Mouse (Mus musculus) hindbrain, embryonic 13.5 days (tissue): ENCODE measurements at regions not wholly inside any gene's neighbourhood (a gene's known extent, or its start where the extent isn't known, plus 50 kb on each side); places are given as distances from the start of the nearest gene placed in this dataset.

Experiments used
- ATAC-seq: fragments of 200-750 bp; cut with Nextera tagmentation; 2 replicates; pipeline ENCODE4 v1.8.0; 2017; ENCODE audit warnings: moderate TSS enrichment; ENCODE audit not compliant: low FRiP score
- H3K27ac ChIP-seq: fragments of 300-500 bp; sonication (generic); 2 replicates; pipeline ENCODE4 v1.5.1; 2015; ENCODE audit warnings: inconsistent platforms, mild to moderate bottlenecking, moderate library complexity
- H3K27me3 ChIP-seq: fragments of 300-500 bp; sonication (generic); 2 replicates; pipeline ENCODE4 v1.6.1; 2015; ENCODE audit warnings: mild to moderate bottlenecking, inconsistent platforms
- H3K36me3 ChIP-seq: fragments of 300-500 bp; sonication (generic); 2 replicates; pipeline ENCODE4 v1.6.1; 2015; ENCODE audit warnings: mild to moderate bottlenecking, inconsistent platforms
- H3K4me1 ChIP-seq: fragments of 300-500 bp; sonication (generic); replicated peaks from 2 replicates; pipeline ENCODE4 v1.6.1; 2015; ENCODE audit warnings: inconsistent platforms
- H3K4me2 ChIP-seq: fragments of 300-500 bp; sonication (generic); 2 replicates; pipeline ENCODE4 v1.6.1; 2015; ENCODE audit warnings: inconsistent platforms, mild to moderate bottlenecking, moderate library complexity
- H3K4me3 ChIP-seq: fragments of 300-500 bp; sonication (generic); 2 replicates; pipeline ENCODE4 v1.5.1; 2015; ENCODE audit warnings: mild to moderate bottlenecking, inconsistent platforms
- H3K9ac ChIP-seq: fragments of 300-500 bp; sonication (generic); 2 replicates; pipeline ENCODE4 v1.6.1; 2015; ENCODE audit warnings: mild to moderate bottlenecking, inconsistent platforms
- H3K9me3 ChIP-seq: fragments of 300-500 bp; sonication (generic); 2 replicates; pipeline ENCODE4 v1.6.1; 2016; ENCODE audit warnings: inconsistent platforms
- WGBS: fragments of 180-500 bp; shearing (Covaris S2); methylation state at CpG from one replicate; pipeline ENCODE4 v1.1.7; 2015; 5-methylcytosine and 5-hydroxymethylcytosine counted together

DNA sequence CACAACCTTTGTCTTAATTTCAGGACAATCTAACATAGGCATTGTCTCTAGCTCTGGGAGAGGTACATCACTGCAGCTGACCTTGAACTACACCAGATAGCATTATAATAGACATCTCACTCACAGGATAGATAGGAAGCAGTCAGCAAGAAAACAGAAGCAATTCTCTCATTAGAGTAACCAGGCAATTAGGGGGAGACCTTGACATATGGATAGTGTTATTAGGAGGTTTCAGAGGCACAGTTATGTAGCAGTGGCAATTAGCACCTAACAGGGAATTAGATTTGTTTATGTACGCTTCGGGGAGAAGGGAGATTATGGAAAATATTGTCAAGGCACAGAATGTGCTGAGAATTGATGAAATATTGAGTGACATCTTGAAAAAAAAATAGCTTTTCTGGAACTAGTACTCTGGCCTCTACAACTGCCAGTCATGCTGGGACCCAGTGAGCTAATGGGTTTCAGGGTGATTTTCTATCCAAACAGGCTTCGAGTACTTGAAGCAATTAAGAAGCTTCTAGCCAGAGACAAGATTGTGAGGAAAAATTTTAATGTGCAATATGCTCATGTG, 216.8 kb upstream of the Aco1 start:
- no peaks in the 10 kb centered on the region for H3K4me1 ChIP-seq
- H3K4me2 ChIP-seq, result no peak overlapping the region
- H3K27me3 ChIP-seq, result no peaks in the 10 kb centered on the region
- no peaks in the 10 kb centered on the region for H3K9me3 ChIP-seq
- ATAC-seq, result 0 out of 2 replicates have a peak, but pooled peaks have one; percentile 28
- no peak overlapping the region for H3K4me3 ChIP-seq
- H3K9ac ChIP-seq, result no peak overlapping the region
- WGBS, result 79% methylated on average over 3 of the region's 3 CpGs
- H3K36me3 ChIP-seq, result no peaks in the 10 kb centered on the region
- no peak overlapping the region for H3K27ac ChIP-seq

DNA sequence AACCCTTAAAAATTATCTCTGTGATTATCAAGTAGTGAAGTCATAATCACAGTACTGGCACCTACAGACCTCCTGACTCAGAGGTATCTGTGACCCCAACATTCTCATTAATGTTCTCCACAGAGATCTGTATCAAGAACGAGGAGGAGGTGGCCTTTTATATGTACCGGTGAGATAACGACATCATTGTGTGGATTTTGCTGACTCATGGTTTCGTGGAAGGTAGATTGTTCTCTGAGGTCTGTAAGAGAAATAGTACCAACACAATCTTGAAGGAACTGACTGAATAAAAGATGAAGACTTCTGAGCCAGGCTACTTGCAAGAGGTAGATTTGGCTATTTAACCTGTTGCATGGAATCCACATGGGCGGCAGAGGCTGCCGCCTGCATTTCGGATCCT, 216.3 kb upstream of the Aco1 start:
- H3K9ac ChIP-seq, result no peak overlapping the region
- no peak overlapping the region for H3K27ac ChIP-seq
- H3K27me3 ChIP-seq, result no peaks in the 10 kb centered on the region
- no peaks in the 10 kb centered on the region for H3K9me3 ChIP-seq
- H3K4me1 ChIP-seq, result no peaks in the 10 kb centered on the region
- WGBS, result 86% methylated on average over 7 of the region's 7 CpGs
- no peaks in the 10 kb centered on the region for H3K36me3 ChIP-seq
- H3K4me3 ChIP-seq, result no peak overlapping the region
- H3K4me2 ChIP-seq, result no peak overlapping the region
- ATAC-seq, result no peak

DNA sequence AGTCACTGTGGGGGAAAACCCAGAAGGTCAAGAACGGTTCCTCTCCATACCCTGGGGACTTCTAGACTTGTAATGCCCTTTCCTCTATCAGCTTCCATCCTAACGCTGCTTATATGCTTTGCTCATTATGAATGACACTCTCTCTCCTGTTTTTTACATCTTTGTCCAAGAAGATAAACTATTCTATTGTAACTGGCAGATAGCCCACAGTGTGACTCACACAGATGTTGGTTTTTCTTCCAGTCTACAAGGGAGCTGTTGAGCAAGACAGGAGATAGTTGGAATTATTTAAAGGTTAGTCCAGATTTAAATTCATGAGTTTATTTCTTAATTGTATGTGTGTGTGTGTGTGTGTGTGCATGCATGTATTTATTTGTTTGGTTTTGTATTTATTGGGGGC, 214.4 kb upstream of the Aco1 start:
- Histone ChIP-seq H3K27me3 (no peaks in the 10 kb centered on the region), H3K27ac (no peak overlapping the region), H3K36me3 (no peaks in the 10 kb centered on the region), H3K9me3 (no peaks in the 10 kb centered on the region), H3K4me2 (no peak overlapping the region), H3K4me3 (no peak overlapping the region), H3K9ac (no peak overlapping the region), H3K4me1 (no peaks in the 10 kb centered on the region)
- WGBS, result 70% methylated on average over 2 of the region's 2 CpGs
- ATAC-seq, result no peak

DNA sequence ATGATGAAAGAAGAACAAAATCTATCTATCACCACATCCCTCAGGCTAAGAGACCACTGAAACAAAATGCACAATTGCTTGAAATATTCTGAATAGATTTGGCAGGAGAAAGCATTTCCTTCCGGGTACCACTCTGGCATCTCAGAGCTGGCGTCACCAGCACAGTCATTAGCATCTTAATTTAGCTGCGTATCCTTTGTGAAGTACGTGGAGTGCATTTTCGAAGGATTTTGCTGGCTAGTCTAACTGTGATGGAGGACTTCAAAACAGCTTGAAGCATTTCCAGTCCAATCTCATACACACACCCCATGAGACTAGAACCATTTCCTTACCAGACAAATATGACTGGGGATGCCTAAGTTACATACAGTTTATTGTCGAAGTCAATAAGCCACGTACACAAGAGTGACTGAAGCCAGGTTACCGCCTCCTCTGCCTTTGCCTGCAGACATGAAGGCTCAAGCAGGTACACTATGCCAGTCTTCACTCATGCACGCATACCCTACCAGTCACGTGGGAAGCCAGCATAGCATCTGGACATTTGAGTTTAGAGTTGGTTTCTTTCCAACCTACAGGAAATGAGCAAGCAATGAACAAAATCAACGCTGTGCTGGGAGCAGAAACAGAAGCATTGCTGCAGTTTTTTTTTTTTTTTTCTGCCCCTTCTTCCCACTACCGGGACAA, 208.7 kb upstream of the Aco1 start:
- WGBS, result 86% methylated on average over 12 of the region's 12 CpGs
- no peaks in the 10 kb centered on the region for H3K36me3 ChIP-seq

DNA sequence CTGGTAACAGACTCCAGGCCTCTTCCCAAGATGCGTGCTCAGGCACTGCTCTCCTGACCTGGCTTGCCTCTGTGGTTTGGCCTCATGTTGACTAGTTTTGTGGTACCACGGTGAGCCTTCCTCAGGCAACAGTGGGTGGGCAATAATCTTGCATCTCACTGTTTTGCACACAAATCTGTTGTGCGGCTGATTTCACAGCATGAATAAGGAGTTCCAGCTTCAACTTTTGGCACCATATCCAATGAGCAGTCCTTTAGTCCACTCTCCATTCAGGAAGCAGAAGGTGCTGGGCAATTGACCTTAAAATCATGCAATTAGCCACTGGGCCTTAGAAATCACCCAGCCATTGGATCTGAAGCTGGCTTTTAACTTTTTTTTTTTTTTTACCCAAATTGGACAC, 184.2 kb upstream of the Aco1 start:
- Histone ChIP-seq H3K4me2 (no peak overlapping the region), H3K27me3 (no peaks in the 10 kb centered on the region), H3K9me3 (no peaks in the 10 kb centered on the region), H3K4me1 (no peaks in the 10 kb centered on the region), H3K4me3 (no peak overlapping the region), H3K27ac (no peak overlapping the region), H3K36me3 (no peaks in the 10 kb centered on the region), H3K9ac (no peak overlapping the region)
- 79% methylated on average over 3 of the region's 3 CpGs for WGBS
- no peak for ATAC-seq

More for the DNA sequence above, 208.7 kb upstream of the Aco1 start:
- no peak for ATAC-seq
- Histone ChIP-seq H3K4me1 (no peaks in the 10 kb centered on the region), H3K27ac (no peak overlapping the region), H3K4me2 (no peak overlapping the region), H3K9me3 (no peaks in the 10 kb centered on the region), H3K9ac (no peak overlapping the region), H3K4me3 (no peak overlapping the region), H3K27me3 (no peaks in the 10 kb centered on the region)

DNA sequence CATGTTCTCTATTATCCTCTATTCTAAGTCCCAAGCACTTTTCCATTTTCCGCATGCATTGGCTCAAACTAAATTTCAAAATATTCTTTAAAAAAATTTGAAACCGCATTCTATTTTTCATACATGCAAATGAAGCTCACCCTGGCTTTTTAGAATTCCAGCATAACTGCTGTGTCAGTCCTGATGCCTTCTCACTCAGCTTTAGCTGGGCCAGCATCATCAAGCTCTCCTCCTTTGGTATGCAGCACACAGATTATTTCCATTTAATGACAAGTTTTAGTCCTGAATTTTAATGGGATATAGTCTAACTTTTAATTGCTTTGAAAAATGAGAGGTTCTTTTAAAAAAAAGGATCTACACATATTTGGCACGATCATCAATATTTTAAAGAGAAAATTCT, 174.9 kb upstream of the Aco1 start:
- Histone ChIP-seq H3K9ac (no peak overlapping the region), H3K27ac (no peak overlapping the region), H3K27me3 (no peaks in the 10 kb centered on the region), H3K4me3 (no peak overlapping the region), H3K9me3 (no peaks in the 10 kb centered on the region), H3K4me2 (no peak overlapping the region), H3K4me1 (no peaks in the 10 kb centered on the region), H3K36me3 (no peaks in the 10 kb centered on the region)
- ATAC-seq, result no peak
- 93% methylated on average over 3 of the region's 3 CpGs for WGBS

DNA sequence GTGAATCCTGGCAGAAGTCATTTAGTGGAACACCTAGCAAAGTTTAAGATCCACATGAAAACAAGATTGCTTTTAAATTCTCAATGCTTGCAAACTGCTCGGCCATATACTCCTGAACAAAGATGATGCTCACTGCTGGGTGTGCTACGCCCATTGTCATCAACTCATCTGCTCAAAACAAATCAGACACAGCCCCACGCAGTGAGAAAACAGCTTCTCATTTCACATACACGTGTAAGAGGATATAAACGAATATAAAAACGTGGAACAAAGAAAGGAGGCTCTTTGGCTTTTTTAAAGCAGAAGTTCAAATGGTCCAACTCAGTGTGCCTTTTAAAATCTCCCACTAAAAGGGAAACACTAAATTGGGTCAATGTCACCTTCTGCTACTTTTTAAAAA, 151.5 kb upstream of the Aco1 start:
- Histone ChIP-seq H3K36me3 (no peaks in the 10 kb centered on the region), H3K4me1 (no peaks in the 10 kb centered on the region), H3K4me3 (no peak overlapping the region), H3K27me3 (no peaks in the 10 kb centered on the region), H3K4me2 (no peak overlapping the region), H3K9me3 (peaks cover 3% of the 10 kb centered on the region), H3K9ac (no peak overlapping the region), H3K27ac (no peak overlapping the region)
- ATAC-seq, result no peak
- 78% methylated on average over 6 of the region's 6 CpGs for WGBS

DNA sequence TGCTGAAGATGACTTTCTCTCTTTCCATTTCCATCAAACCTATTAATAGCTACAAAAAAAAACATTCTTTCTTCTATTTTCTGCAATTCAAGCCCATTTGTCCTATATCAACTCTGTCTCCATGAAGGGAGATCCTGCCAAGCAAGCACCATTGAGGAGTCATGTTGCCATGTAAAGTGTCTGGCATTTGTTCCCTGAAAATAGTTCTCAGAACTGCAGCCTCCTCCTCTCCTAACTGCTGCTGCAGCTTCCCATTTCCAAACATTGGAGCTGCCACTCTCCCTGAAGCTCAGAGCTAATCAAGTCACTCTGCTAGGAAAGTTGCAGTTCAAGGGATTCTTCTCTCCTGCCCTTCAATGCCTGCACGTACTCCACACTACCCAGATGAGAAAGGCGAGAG, 151.0 kb upstream of the Aco1 start:
- H3K4me1 ChIP-seq, result no peaks in the 10 kb centered on the region

DNA sequence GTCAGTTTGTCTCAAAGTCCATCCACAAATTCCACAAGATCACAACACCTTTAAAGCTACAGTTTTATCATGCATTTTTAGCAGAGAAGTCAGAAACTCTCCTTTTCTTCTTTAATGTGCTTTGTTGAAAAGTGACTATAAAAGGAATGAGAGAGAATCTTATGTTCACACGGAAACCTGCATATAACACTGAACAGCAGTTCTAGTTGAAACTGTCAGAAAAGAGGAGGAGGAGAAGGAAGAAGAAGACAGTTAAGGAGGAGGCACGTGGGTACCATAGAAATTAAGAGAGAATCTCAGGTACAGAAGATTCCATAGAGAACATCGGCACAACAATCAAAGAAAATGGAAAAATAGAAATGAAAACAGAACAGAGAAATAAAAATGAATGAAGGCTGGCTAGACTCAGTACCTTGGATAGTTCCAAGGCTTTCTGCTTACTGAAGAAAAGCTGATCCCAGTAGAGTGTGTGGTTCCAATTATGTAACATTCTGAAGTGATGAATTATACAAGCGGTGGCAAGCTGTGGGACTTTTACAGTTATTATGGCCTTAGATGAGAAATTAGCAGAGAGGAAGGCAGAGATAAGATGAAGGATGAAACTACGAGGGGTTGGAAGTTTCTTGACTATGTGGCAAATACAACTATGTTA, 144.0 kb upstream of the Aco1 start:
- Histone ChIP-seq H3K4me2 (no peak overlapping the region), H3K9ac (no peak overlapping the region), H3K4me3 (no peak overlapping the region), H3K9me3 (peaks cover 3% of the 10 kb centered on the region; the same call in 1 of the 2 replicates), H3K4me1 (no peaks in the 10 kb centered on the region), H3K27me3 (no peaks in the 10 kb centered on the region), H3K36me3 (no peaks in the 10 kb centered on the region), H3K27ac (no peak overlapping the region)
- ATAC-seq, result no peak
- 80% methylated on average over 5 of the region's 5 CpGs for WGBS

More for the DNA sequence above, 151.0 kb upstream of the Aco1 start:
- Histone ChIP-seq H3K9ac (no peak overlapping the region), H3K36me3 (no peaks in the 10 kb centered on the region), H3K4me3 (no peak overlapping the region), H3K27me3 (no peaks in the 10 kb centered on the region), H3K4me2 (no peak overlapping the region), H3K27ac (no peak overlapping the region), H3K9me3 (peaks cover 3% of the 10 kb centered on the region)
- WGBS, result 84% methylated on average over 2 of the region's 2 CpGs
- ATAC-seq, result no peak

DNA sequence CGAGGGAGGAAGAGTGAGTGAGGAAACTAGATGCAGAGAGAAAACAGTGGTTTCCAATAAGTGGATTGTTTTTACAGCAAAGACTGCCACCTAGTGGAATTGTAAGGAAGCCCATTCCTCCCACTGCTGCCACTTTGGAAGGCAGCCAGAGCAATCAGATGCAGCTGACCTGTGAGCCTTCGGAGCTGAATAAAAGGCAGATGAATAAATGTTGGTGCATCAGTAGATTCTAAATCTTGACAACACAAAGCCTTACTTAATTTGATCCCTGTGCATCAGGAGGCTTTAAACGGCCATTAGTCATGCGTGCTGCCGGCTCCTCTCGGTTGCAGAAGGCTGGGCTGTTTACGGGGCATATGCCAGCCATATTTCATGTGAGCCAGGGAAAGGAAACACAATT, 128.2 kb upstream of the Aco1 start:
- 23% methylated on average over 7 of the region's 7 CpGs for WGBS
- Histone ChIP-seq H3K4me3 (peak overlapping the region; percentile 19; the same call in 1 of the 2 replicates), H3K36me3 (no peaks in the 10 kb centered on the region), H3K4me1 (no peaks in the 10 kb centered on the region), H3K9ac (no peak overlapping the region; the same call in 1 of the 2 replicates), H3K27ac (peak overlapping the region; percentile 69; the same call in 1 of the 2 replicates), H3K4me2 (peak overlapping the region; percentile 49), H3K9me3 (no peaks in the 10 kb centered on the region), H3K27me3 (no peaks in the 10 kb centered on the region)
- ATAC-seq, result peak; percentile 81

DNA sequence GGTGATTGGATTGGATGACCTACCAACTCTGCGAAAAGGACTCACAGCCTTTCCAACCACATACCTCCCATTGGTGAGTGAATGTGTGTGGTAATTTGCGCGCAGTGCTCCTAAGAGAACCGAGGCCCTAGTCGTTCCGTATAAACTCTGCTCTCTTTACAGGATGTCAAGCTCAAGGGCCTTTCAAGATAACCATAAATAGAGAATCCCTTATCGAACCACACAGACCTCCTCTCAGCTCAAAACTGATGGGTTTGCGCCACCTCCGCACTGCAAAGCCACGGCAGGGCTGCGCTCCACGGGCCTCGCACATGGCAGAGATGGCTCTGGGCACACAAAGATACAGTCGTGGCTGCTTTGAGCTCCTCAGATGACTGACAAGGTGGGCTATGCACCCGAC, 126.0 kb upstream of the Aco1 start:
- ATAC-seq, result no peak
- Histone ChIP-seq H3K36me3 (no peaks in the 10 kb centered on the region), H3K27me3 (no peaks in the 10 kb centered on the region), H3K9me3 (no peaks in the 10 kb centered on the region), H3K27ac (no peak overlapping the region), H3K9ac (no peak overlapping the region), H3K4me3 (no peak overlapping the region), H3K4me2 (no peak overlapping the region), H3K4me1 (no peaks in the 10 kb centered on the region)
- 89% methylated on average over 15 of the region's 15 CpGs for WGBS

DNA sequence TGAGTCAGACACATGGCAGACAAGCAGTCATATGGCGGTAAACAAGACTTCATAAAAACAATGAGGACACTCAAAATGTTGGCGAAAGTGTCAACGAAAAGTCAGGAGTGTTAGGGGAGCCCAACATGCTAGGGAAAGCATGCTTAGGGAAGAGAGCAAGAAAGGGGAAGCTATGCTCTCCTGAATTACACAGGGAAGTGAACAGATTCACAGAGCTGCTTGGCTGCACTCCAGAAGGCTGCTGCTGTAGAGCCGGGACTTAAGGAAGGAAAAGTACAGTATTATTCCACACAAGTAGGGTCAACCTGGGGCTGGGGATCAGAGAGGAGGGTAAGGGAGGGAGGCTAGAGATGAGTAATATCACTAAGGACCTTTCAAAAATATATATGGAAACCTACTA, 124.7 kb upstream of the Aco1 start:
- Histone ChIP-seq H3K27me3 (no peaks in the 10 kb centered on the region), H3K27ac (no peak overlapping the region), H3K4me3 (no peak overlapping the region), H3K9ac (no peak overlapping the region), H3K9me3 (no peaks in the 10 kb centered on the region), H3K4me1 (no peaks in the 10 kb centered on the region), H3K36me3 (no peaks in the 10 kb centered on the region), H3K4me2 (no peak overlapping the region)
- ATAC-seq, result no peak
- 85% methylated on average over 4 of the region's 4 CpGs for WGBS

DNA sequence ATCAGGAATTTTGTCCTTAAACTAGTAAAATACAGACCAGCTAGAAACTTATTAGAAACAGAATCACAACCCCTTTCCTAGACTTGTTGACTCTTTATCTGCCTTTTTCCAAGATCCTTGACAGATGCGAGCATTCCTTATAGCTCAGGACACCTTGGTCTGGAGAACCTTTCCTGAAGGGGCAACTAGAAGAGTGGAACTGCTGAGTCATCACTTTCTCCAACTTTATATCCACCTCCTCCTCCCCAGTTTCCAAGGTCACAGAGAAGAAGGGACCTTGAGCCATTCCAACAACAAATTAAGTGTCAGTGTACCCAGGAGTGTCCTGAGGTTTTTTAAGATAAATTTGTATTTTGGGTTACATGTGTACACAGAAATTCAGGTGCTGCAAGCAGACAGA, 111.5 kb upstream of the Aco1 start:
- H3K9me3 ChIP-seq, result no peaks in the 10 kb centered on the region
- no peaks in the 10 kb centered on the region for H3K36me3 ChIP-seq
- ATAC-seq, result no peak
- no peak overlapping the region for H3K4me2 ChIP-seq
- no peak overlapping the region for H3K4me3 ChIP-seq
- no peak overlapping the region for H3K27ac ChIP-seq
- 91% methylated on average over 1 of the region's 1 CpGs for WGBS
- H3K9ac ChIP-seq, result no peak overlapping the region
- H3K27me3 ChIP-seq, result no peaks in the 10 kb centered on the region
- H3K4me1 ChIP-seq, result no peaks in the 10 kb centered on the region
